In the genomic region with DNA sequence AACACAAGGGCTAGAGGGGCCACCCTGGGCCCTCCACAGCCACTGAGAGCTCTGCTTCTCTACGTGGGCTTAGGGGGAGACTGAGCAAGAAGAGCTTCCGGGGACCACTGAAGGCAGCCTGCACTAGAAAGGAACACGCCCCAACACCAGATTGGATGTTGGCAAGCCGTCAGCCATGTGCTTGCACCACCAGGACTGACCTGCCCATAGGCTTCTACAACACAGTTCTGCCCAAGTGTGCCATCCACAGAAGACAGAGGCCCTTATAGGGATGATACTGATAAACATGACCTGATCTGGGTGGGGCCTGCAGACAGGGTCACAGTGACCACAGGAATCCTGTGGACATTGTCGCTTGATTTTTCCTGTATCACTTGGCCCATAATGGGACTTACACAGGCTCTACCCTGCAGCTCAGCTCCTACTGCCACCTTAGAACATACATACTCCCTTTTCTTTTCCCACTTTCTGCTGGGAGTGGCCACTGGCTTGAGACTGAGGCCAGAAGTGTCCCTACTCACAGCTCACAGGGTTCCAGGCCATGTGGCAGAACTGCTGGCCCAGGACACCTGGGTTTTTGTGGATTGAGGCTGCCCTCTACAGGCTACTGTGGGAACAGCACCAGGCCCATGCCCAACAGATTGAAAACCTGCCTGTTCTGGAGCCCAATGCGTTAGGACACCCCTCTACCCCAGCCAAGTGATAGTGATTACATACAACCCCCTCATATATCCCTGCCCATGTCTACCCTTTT, we compare ENCODE assay signal across 9 mouse cellular contexts. TPM values are rescaled to one million over a fixed set of nuclear protein-coding genes. Genes with fewer than 3 reads are reported as not detected.
DNase-seq lines count a peak whose midpoint lies in the region; ATAC-seq lines count a peak whose summit lies in the region.
"Had no signal": no experiment of that assay in that cellular context is flagged by ENCODE, and none has a peak within 500 bp of the region (broad histone marks: within the 10 kb centered on the region; RNA-seq: fewer than 3 reads in every experiment).

No protein-coding gene starts in this region.

- no peaks in the 10 kb centered on the region for H3K36me3 ChIP-seq in hindbrain, embryonic 14.5 days (replicated peaks; ENCODE audit: control insufficient read depth, insufficient read depth)

- 66% methylated on average over 6 of the region's 6 CpGs for WGBS in hindbrain, embryonic 14.5 days

- no peak overlapping the region for H3K4me2 ChIP-seq in hindbrain, embryonic 14.5 days (replicated peaks)
- H3K4me2 ChIP-seq: limb, embryonic 13.5 days had no signal

- no peak overlapping the region for H3K4me3 ChIP-seq in hindbrain, embryonic 14.5 days (replicated peaks; ENCODE audit: low read length)
- H3K4me3 ChIP-seq: limb, embryonic 13.5 days had no signal

- H3K4me1 ChIP-seq in hindbrain, embryonic 14.5 days (replicated peaks; ENCODE audit: control insufficient read depth, insufficient read depth, low read length), result peaks cover 20% of the 10 kb centered on the region; the same call in 1 of the 2 replicates

- H3K27me3 ChIP-seq in hindbrain, embryonic 14.5 days (ENCODE audit: control insufficient read depth, insufficient read depth, low read length), result peaks cover 40% of the 10 kb centered on the region

- H3K9me3 ChIP-seq in hindbrain, embryonic 14.5 days (ENCODE audit: control insufficient read depth, low read length), result no peaks in the 10 kb centered on the region
- H3K9me3 ChIP-seq: limb, embryonic 13.5 days had no signal

- no peak overlapping the region for H3K27ac ChIP-seq in hindbrain, embryonic 14.5 days
- H3K27ac ChIP-seq: limb, embryonic 13.5 days had no signal

- ATAC-seq in cerebellum, adult (ENCODE audit: insufficient number of reproducible peaks, low FRiP score, low TSS enrichment), result peak; percentile 22; the same call in 1 of the 2 replicates
- no peak for ATAC-seq in hindbrain, embryonic 14.5 days (ENCODE audit: low FRiP score)

- no peak overlapping the region for H3K9ac ChIP-seq in hindbrain, embryonic 14.5 days
- H3K9ac ChIP-seq: limb, embryonic 13.5 days had no signal

- DNase-seq in Muller cell, postnatal 12 days (ENCODE audit: inconsistent ontology term), result peak; percentile 67
- peak; percentile 75 for DNase-seq in forelimb bud, embryonic 11.5 days (ENCODE audit: low read depth, low spot score)
- peak; percentile 86 for DNase-seq in hindbrain, embryonic 14.5 days (ENCODE audit: low spot score)
- peak; percentile 85 to 93 for DNase-seq in layer of hippocampus, postnatal 25 days (ENCODE audit: extremely low spot score in 1 of 2, low spot score in 1 of 2)
- peak; percentile 89 for DNase-seq in lung, postnatal 14 days
- peak; percentile 78 for DNase-seq in right cerebral cortex, postnatal 25 days
- DNase-seq in urinary bladder, postnatal 4 days (ENCODE audit: low spot score in 2 of 2), result peak; percentile 75 to 77

RNA-seq across cellular contexts. Expression of a gene that starts 27.6 kb away (rescaled TPM):
- 0.21 TPM in 1 of 2 replicates, not detected in the other for polyA plus RNA-seq in hindbrain, embryonic 14.5 days (2014; fragmentation: Nextera tagmentation; extraction: Ambion mirVana)
- total RNA-seq in layer of hippocampus, postnatal 25 days (2021), result under 1 TPM; 0.79 to 0.92 TPM

RNA-seq across cellular contexts. Expression of a gene that starts 43.5 kb away (rescaled TPM):
- polyA plus RNA-seq in hindbrain, embryonic 14.5 days (2014; fragmentation: Nextera tagmentation; extraction: Ambion mirVana), result 22.9 and 23.4 TPM in 2 replicates
- 10 to 100 TPM; 32.8 to 38.5 TPM for total RNA-seq in layer of hippocampus, postnatal 25 days (2021)

RNA-seq across cellular contexts. Expression of a gene that starts 51.0 kb away (rescaled TPM):
- polyA plus RNA-seq in hindbrain, embryonic 14.5 days (2014; fragmentation: Nextera tagmentation; extraction: Ambion mirVana), result 1.8 and 2.0 TPM in 2 replicates
- total RNA-seq in layer of hippocampus, postnatal 25 days (2021), result 10 to 100 TPM; 37.8 to 43.4 TPM
